Mouse (Mus musculus): ENCODE measurements around the gene Polr1c.

GRCm38 (mm10) chr17:46210550-46210949, 37.3 kb downstream of the Polr1c start:
- TF ChIP-seq CTCF (conservative IDR thresholded peaks at IDR 0.05; ENCODE audit: low read length) (no peak), NANOG (IDR thresholded peaks at IDR 0.05; ENCODE audit: borderline replicate concordance, low read length) (no peak), POU5F1 (IDR thresholded peaks at IDR 0.05; ENCODE audit: borderline replicate concordance, low read length) (no peak)

Measured in E14TG2a.4 (cell line).